Mouse (Mus musculus) heart, adult 2 months (tissue): ENCODE data around the gene Gm12184. TPM values are rescaled to one million over a fixed set of nuclear protein-coding genes. Genes with fewer than 3 reads are reported as not detected.

Experiments used
- DNase-seq, 2 experiments: peaks; one replicate each; pipeline ENCODE4 v3.0.0; 2021
- H3K27ac ChIP-seq: fragments of 200-600 bp; 2 replicates; pipeline ENCODE4 v1.8.1; 2022
- H3K27me3 ChIP-seq: fragments of 200-500 bp; 2 replicates; pipeline ENCODE4 v1.6.1; 2012; ENCODE audit warnings: mild to moderate bottlenecking, low read length, inconsistent platforms, mixed read lengths; ENCODE audit not compliant: control insufficient read depth, insufficient read depth
- H3K36me3 ChIP-seq: fragments of 200-500 bp; 2 replicates; pipeline ENCODE4 v1.6.1; 2012; ENCODE audit warnings: low read length, inconsistent platforms; ENCODE audit not compliant: control insufficient read depth, insufficient read depth
- H3K4me1 ChIP-seq: fragments of 200-500 bp; 2 replicates; pipeline ENCODE4 v1.6.1; 2011; ENCODE audit warnings: low read length; ENCODE audit not compliant: control insufficient read depth, insufficient read depth
- H3K4me3 ChIP-seq: fragments of 200-600 bp; 2 replicates; pipeline ENCODE4 v1.8.1; 2022
- H3K79me2 ChIP-seq: fragments of 200-500 bp; replicated peaks from 2 replicates; pipeline ENCODE4 v1.6.1; 2012; ENCODE audit warnings: mild to moderate bottlenecking, inconsistent platforms, low read length, moderate library complexity, mixed read lengths; ENCODE audit not compliant: control insufficient read depth, insufficient read depth
- H3K9ac ChIP-seq: fragments of 200-500 bp; 2 replicates; pipeline ENCODE4 v1.6.1; 2012; ENCODE audit warnings: low read depth, mild to moderate bottlenecking, control low read depth, inconsistent platforms, low read length, mixed read lengths
- CTCF ChIP-seq: fragments of 200-600 bp; IDR thresholded peaks from 2 replicates; pipeline ENCODE4 v1.8.1; 2022; ENCODE audit warnings: antibody characterized with exemption, mild to moderate bottlenecking, moderate library complexity
- EP300 ChIP-seq: fragments of 200-500 bp; IDR thresholded peaks from 2 replicates; pipeline ENCODE4 v1.6.1; 2011; ENCODE audit warnings: low read depth, low read length, control low read depth; ENCODE audit not compliant: insufficient read depth
- POLR2A ChIP-seq: fragments of 200-500 bp; IDR thresholded peaks from 2 replicates; pipeline ENCODE4 v1.6.1; 2011; ENCODE audit warnings: mild to moderate bottlenecking, low read depth, low read length, control low read depth; ENCODE audit not compliant: insufficient read depth
- WGBS: fragments of 180-500 bp; shearing (Covaris S2); methylation state at CpG from one replicate; pipeline ENCODE4 v1.1.7; 2018; 5-methylcytosine and 5-hydroxymethylcytosine counted together
- intact Hi-C: fragments of 180-260 bp; cut with DNase I; formaldehyde crosslinking; loops from one replicate; pipeline ENCODE4 v1.15.1; 2025
- polyA plus RNA-seq: library from polyadenylated mRNA; depleted of rRNA; stranded (reverse); fragments of >200 nt; gene quantifications from 2 replicates; pipeline ENCODE4 v1.2.3, GENCODE M21; 2012
- total RNA-seq, 2 experiments: library from RNA; stranded (reverse); gene quantifications; 2 replicates each; pipeline ENCODE4 v1.2.3; 2021

Gene Gm12184
- total and polyA plus RNA-seq, 3 experiments, result 3.8 to 18.8 (median 3.9) TPM

- WGBS, result 82% methylated on average over 2 of the region's 2 CpGs
- no peak for DNase-seq
- Histone ChIP-seq H3K79me2 (no peaks in the 10 kb centered on the region; the same call in 1 of the 2 replicates), H3K27me3 (no peaks in the 10 kb centered on the region), H3K4me3 (no peak overlapping the region), H3K27ac (no peak overlapping the region), H3K9ac (no peak overlapping the region), H3K36me3 (peaks cover 19% of the 10 kb centered on the region), H3K4me1 (peaks cover 8% of the 10 kb centered on the region)
- intact Hi-C loops, result no loop called here
- TF ChIP-seq EP300, result no peak
- no peak for TF ChIP-seq CTCF
- TF ChIP-seq POLR2A, result no peak
These were observed 21.5 kb downstream of the Gm12184 start for GRCm38 (mm10) chr11:48804922-48805321.

- H3K36me3 ChIP-seq, result peaks cover 19% of the 10 kb centered on the region
- H3K79me2 ChIP-seq, result no peaks in the 10 kb centered on the region; the same call in 1 of the 2 replicates
- no peak for DNase-seq
- no peak overlapping the region for H3K9ac ChIP-seq
- intact Hi-C loops, result no loop called here
- H3K27ac ChIP-seq, result no peak overlapping the region
- H3K27me3 ChIP-seq, result no peaks in the 10 kb centered on the region
- H3K4me3 ChIP-seq, result no peak overlapping the region
- TF ChIP-seq CTCF, result no peak
- no peak for TF ChIP-seq EP300
- no peak for TF ChIP-seq POLR2A
- 92% methylated on average over 2 of the region's 2 CpGs for WGBS
- H3K4me1 ChIP-seq, result peaks cover 7% of the 10 kb centered on the region
These were observed 22.5 kb downstream of the Gm12184 start for GRCm38 (mm10) chr11:48803988-48804387.

- H3K27ac ChIP-seq, result no peak overlapping the region
- peaks cover 19% of the 10 kb centered on the region for H3K36me3 ChIP-seq
- TF ChIP-seq CTCF (no peak), POLR2A (no peak)
- no peaks in the 10 kb centered on the region; the same call in 1 of the 2 replicates for H3K79me2 ChIP-seq
- intact Hi-C loops, result no loop called here
- peak overlapping the region; percentile 57 for H3K4me3 ChIP-seq
- no peak for DNase-seq
- 46% methylated on average over 17 of the region's 17 CpGs for WGBS
- no peak overlapping the region for H3K9ac ChIP-seq
- no peaks in the 10 kb centered on the region for H3K27me3 ChIP-seq
- H3K4me1 ChIP-seq, result peaks cover 9% of the 10 kb centered on the region
These were observed 24.4 kb downstream of the Gm12184 start for GRCm38 (mm10) chr11:48801831-48802772.

GRCm38 (mm10) chr11:48799921-48800701, 26.3 kb downstream of the Gm12184 start, which contains the start of gene Rack1:
Gene Rack1 (plus strand): TSS chr11:48800332.
- Histone ChIP-seq H3K27ac (peak within 1 kb of the TSS; percentile 94), H3K36me3 (peaks cover 11% of the 10 kb centered on the region), H3K4me1 (peaks cover 9% of the 10 kb centered on the region), H3K27me3 (no peaks in the 10 kb centered on the region), H3K4me3 (peak within 1 kb of the TSS; percentile 57), H3K79me2 (no peaks in the 10 kb centered on the region; the same call in 1 of the 2 replicates), H3K9ac (peak within 1 kb of the TSS; percentile 75)
- peak; percentile 91 to 92 for DNase-seq
- intact Hi-C loops, result loop anchor here (1.0 to 5.0 kb wide), 2 partner anchors 15 to 402 kb away; partner anchors contain the start of gene Zfp62
- under 1% methylated on average over 47 of the region's 47 CpGs for WGBS
- TF ChIP-seq CTCF, result no peak
- TF ChIP-seq EP300, result peak; percentile 64
- peak; percentile 96 for TF ChIP-seq POLR2A

GRCm38 (mm10) chr11:48798984-48799920, 27.2 kb downstream of the Gm12184 start:
- H3K4me1 ChIP-seq, result peaks cover 9% of the 10 kb centered on the region
- H3K4me3 ChIP-seq, result peak overlapping the region; percentile 57
- intact Hi-C loops, result loop anchor here (5.0 kb wide), 1 partner anchor 403 kb away; the partner anchor contains the start of gene Zfp62
- whole genome bisulfite sequencing, result 7% methylated on average over 18 of the region's 18 CpGs
- TF ChIP-seq EP300, result no peak
- no peak for TF ChIP-seq POLR2A
- no peak for TF ChIP-seq CTCF
- no peaks in the 10 kb centered on the region; the same call in 1 of the 2 replicates for H3K79me2 ChIP-seq
- H3K27me3 ChIP-seq, result no peaks in the 10 kb centered on the region
- no peak for DNase-seq
- peak overlapping the region; percentile 75 for H3K9ac ChIP-seq
- H3K36me3 ChIP-seq, result peaks cover 11% of the 10 kb centered on the region
- peak overlapping the region; percentile 94 for H3K27ac ChIP-seq
